Mouse (Mus musculus) hindbrain, embryonic 14.5 days (tissue): ENCODE measurements at regions not wholly inside any gene's neighbourhood (a gene's known extent, or its start where the extent isn't known, plus 50 kb on each side); places are given as distances from the start of the nearest gene placed in this dataset.

ENCODE experiments used
- ATAC-seq: fragments of 200-750 bp; cut with Nextera tagmentation; 2 replicates; pipeline ENCODE4 v1.8.0; 2017; ENCODE audit warnings: moderate number of reproducible peaks, mild to moderate bottlenecking, moderate TSS enrichment, moderate library complexity; ENCODE audit not compliant: low FRiP score
- DNase-seq: peaks from one replicate; pipeline ENCODE4 v3.0.0-alpha.2; 2015; ENCODE audit warnings: low spot score
- H3K27ac ChIP-seq: fragments of 300-500 bp; sonication (generic); 2 replicates; pipeline ENCODE4 v1.5.1; 2014; ENCODE audit warnings: mild to moderate bottlenecking, moderate library complexity
- H3K27me3 ChIP-seq: fragments of 300-500 bp; sonication (generic); 2 replicates; pipeline ENCODE4 v1.6.1; 2014; ENCODE audit warnings: mild to moderate bottlenecking, low read length, mixed read lengths; ENCODE audit not compliant: control insufficient read depth, insufficient read depth
- H3K36me3 ChIP-seq: fragments of 300-500 bp; sonication (generic); replicated peaks from 2 replicates; pipeline ENCODE4 v1.6.1; 2014; ENCODE audit not compliant: control insufficient read depth, insufficient read depth
- H3K4me1 ChIP-seq: fragments of 300-500 bp; sonication (generic); replicated peaks from 2 replicates; pipeline ENCODE4 v1.6.1; 2014; ENCODE audit warnings: antibody characterized with exemption, low read length, mixed read lengths; ENCODE audit not compliant: control insufficient read depth, insufficient read depth
- H3K4me2 ChIP-seq: fragments of 300-500 bp; sonication (generic); replicated peaks from 2 replicates; pipeline ENCODE4 v1.6.1; 2014; ENCODE audit warnings: mild to moderate bottlenecking, moderate library complexity
- H3K4me3 ChIP-seq: fragments of 300-500 bp; sonication (generic); replicated peaks from 2 replicates; pipeline ENCODE4 v1.5.1; 2014; ENCODE audit warnings: mild to moderate bottlenecking, low read length
- H3K9ac ChIP-seq: fragments of 300-500 bp; sonication (generic); 2 replicates; pipeline ENCODE4 v1.6.1; 2014
- H3K9me3 ChIP-seq: fragments of 300-500 bp; sonication (generic); 2 replicates; pipeline ENCODE4 v1.6.1; 2016; ENCODE audit warnings: low read length; ENCODE audit not compliant: control insufficient read depth
- WGBS: fragments of 180-500 bp; shearing (Covaris S2); extraction: QIAGEN DNeasy Blood & Tissue Kit; methylation state at CpG from one replicate; pipeline ENCODE4 v1.1.7; 2014; 5-methylcytosine and 5-hydroxymethylcytosine counted together

DNA sequence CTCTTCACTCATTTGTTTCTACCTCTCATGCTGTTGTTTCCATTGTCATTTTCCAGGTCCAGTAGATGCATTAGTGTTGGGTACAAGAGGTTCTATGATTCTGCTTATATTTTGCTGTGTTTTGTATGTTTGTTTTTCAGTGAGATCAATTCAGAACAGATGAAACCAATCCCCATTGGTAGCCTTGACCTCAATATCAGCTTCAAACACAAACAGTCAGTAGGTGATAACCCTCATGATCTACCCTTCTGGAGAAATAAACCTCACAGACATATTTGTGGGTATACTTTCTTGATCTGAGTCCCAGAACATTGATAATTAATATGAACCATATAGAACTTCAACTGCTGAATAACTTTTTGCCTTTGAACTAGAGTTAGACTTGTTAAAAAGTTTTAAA, 969.3 kb upstream of the Lrrc6 start:
- no peak for DNase-seq
- H3K36me3 ChIP-seq = no peaks in the 10 kb centered on the region
- H3K4me2 ChIP-seq = no peak overlapping the region
- no peak overlapping the region for H3K4me3 ChIP-seq
- ATAC-seq = no peak
- no peaks in the 10 kb centered on the region for H3K27me3 ChIP-seq
- H3K9me3 ChIP-seq = no peaks in the 10 kb centered on the region
- H3K9ac ChIP-seq = no peak overlapping the region
- H3K27ac ChIP-seq = no peak overlapping the region
- H3K4me1 ChIP-seq = no peaks in the 10 kb centered on the region

DNA sequence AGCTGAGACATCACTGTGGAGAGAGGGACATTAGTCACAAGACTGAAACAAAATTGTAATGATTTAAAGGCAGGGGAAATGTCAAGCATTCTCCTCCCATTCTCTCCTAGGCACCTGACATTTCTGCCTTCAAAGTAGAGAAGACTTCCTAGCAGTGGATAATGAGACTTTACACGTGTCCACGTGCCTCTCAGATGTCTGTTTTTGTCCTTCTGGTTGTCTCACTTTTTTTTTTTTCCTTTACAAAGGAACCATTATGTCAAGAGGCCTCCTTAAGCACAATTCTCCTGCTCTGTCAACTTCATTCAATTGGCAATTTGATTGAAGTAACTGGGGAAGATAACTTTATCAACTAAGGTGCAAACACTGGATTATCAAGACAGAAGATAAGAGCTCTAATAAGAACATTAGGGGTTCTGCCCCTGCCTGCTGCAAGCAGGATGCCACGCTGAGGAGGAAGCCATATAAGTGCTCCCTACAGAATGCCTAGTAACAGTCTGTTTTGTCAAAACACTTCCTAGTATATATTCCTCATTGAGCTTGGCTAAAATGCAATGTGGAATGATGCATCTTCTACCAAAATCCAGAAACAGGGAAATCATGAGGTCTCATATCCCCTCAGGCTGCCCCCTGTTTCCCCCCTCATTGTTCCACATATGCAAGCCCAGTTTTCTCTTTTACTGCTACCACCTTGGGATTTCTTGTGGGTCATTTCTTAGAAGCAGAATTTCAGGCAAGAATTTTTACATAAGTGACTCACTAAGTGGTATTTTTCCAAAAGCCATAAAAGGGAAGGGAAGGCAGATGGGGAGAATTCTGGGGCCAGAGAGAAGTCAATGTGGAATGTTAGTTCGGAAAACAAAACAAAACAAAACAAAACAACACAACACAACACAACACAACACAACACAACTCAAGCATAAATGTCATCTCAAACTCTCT, 967.0 kb upstream of the Lrrc6 start:
- WGBS = 44% methylated on average over 4 of the region's 4 CpGs
- no peaks in the 10 kb centered on the region for H3K27me3 ChIP-seq

DNA sequence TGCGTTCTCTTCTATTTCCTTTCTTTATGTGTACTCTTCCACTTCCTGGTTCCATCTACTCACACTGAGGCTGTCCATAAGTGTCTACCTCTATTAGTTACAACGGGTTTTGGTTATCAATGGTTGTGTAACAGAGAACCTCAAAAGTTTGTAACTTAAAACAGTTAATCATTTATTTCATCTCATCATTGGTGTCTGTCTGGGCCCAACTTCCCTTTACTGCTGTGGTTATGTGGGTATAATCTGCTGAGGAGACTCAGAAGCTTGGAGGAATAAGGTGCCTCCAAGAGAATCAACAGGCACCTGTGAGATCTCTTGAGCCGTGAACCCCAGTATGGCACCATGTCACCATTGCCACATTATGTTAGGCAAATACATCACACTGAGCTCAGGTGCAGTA, 962.2 kb upstream of the Lrrc6 start:
- H3K36me3 ChIP-seq = no peaks in the 10 kb centered on the region
- DNase-seq (no peak), ATAC-seq (no peak)
- no peak overlapping the region for H3K4me3 ChIP-seq
- H3K9me3 ChIP-seq = no peaks in the 10 kb centered on the region
- 90% methylated on average over 3 of the region's 3 CpGs for WGBS
- H3K4me2 ChIP-seq = no peak overlapping the region
- no peak overlapping the region for H3K27ac ChIP-seq
- H3K9ac ChIP-seq = no peak overlapping the region
- no peaks in the 10 kb centered on the region for H3K4me1 ChIP-seq
- H3K27me3 ChIP-seq = no peaks in the 10 kb centered on the region

More for the DNA sequence above, 967.0 kb upstream of the Lrrc6 start:
- ATAC-seq (no peak), DNase-seq (no peak)
- H3K4me3 ChIP-seq = no peak overlapping the region
- no peaks in the 10 kb centered on the region for H3K36me3 ChIP-seq
- H3K4me1 ChIP-seq = no peaks in the 10 kb centered on the region
- no peaks in the 10 kb centered on the region for H3K9me3 ChIP-seq
- H3K4me2 ChIP-seq = no peak overlapping the region
- no peak overlapping the region for H3K9ac ChIP-seq
- no peak overlapping the region for H3K27ac ChIP-seq

DNA sequence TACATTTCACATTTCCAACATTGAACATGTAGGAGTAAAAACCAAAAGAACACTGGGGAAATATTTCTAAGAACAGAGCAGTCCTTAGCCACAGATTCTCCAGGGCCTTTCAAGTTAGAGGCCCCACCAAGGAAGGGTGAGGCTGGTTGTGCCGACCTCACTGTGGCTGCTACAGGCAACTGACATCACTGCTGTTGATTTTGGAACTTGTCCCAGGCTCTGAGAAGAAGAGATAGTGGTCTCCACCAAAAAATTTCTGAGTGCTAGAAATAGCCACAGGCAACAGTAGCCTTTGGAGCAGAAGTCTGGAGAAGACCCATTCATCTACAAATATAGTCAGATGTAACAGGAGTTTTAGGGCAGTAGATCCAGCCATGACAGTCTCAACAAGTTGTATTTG, 959.7 kb upstream of the Lrrc6 start:
- Histone ChIP-seq H3K4me2 (no peak overlapping the region), H3K36me3 (no peaks in the 10 kb centered on the region), H3K27me3 (no peaks in the 10 kb centered on the region), H3K9me3 (no peaks in the 10 kb centered on the region), H3K4me3 (no peak overlapping the region), H3K4me1 (no peaks in the 10 kb centered on the region), H3K27ac (no peak overlapping the region), H3K9ac (no peak overlapping the region)
- 76% methylated on average over 1 of the region's 1 CpGs for WGBS
- no peak for DNase-seq
- no peak for ATAC-seq

DNA sequence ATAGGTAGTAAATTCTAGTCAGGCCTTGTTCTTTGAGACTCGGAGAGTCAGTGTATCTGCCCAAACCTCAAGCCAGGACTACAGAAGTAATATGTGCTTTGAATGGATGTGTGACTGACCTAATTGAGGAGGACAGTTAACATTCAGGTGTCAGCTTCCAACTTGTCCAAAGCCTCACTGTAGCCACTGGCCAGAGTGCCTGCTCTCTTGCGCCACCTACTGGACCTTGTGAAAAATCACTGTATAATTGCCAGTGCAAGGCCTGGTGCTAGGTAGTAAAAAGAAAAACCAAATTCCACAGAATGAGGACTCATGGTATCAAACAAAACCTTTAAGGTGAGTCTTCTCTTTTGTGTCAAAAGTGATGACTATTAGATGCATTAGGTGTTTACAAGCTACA, 933.6 kb upstream of the Lrrc6 start:
- 34% methylated on average over 2 of the region's 2 CpGs for whole genome bisulfite sequencing
- no peaks in the 10 kb centered on the region for H3K4me1 ChIP-seq
- ATAC-seq (no peak), DNase-seq (peak; percentile 76)
- no peak overlapping the region for H3K27ac ChIP-seq
- H3K9me3 ChIP-seq = no peaks in the 10 kb centered on the region
- H3K4me3 ChIP-seq = no peak overlapping the region
- no peak overlapping the region for H3K9ac ChIP-seq
- no peaks in the 10 kb centered on the region for H3K36me3 ChIP-seq
- H3K4me2 ChIP-seq = no peak overlapping the region
- H3K27me3 ChIP-seq = no peaks in the 10 kb centered on the region

DNA sequence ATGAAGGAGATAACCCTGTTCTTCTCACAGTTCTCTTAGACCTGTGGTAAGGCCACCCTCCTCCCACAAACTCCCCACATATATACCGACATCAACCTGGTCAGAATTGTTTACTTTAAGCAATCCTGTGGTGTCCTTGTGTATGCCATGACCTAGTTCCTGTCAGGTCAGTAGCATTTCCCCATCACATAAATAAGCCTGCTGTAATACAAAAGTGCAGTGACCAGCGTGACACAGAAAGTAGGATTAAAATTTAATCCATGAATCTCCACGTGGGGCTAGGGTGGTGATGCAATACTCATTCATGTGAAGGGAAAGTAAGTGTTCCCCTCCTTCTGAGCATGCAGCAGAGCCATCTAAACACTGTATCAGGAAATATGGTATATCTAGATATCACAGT, 923.2 kb upstream of the Lrrc6 start:
- no peaks in the 10 kb centered on the region for H3K36me3 ChIP-seq
- H3K9me3 ChIP-seq = no peaks in the 10 kb centered on the region
- no peak overlapping the region for H3K4me3 ChIP-seq
- WGBS = 85% methylated on average over 3 of the region's 3 CpGs
- H3K4me2 ChIP-seq = no peak overlapping the region
- H3K4me1 ChIP-seq = no peaks in the 10 kb centered on the region
- no peak for ATAC-seq
- no peak overlapping the region for H3K27ac ChIP-seq
- H3K27me3 ChIP-seq = no peaks in the 10 kb centered on the region
- H3K9ac ChIP-seq = no peak overlapping the region
- DNase-seq = no peak

DNA sequence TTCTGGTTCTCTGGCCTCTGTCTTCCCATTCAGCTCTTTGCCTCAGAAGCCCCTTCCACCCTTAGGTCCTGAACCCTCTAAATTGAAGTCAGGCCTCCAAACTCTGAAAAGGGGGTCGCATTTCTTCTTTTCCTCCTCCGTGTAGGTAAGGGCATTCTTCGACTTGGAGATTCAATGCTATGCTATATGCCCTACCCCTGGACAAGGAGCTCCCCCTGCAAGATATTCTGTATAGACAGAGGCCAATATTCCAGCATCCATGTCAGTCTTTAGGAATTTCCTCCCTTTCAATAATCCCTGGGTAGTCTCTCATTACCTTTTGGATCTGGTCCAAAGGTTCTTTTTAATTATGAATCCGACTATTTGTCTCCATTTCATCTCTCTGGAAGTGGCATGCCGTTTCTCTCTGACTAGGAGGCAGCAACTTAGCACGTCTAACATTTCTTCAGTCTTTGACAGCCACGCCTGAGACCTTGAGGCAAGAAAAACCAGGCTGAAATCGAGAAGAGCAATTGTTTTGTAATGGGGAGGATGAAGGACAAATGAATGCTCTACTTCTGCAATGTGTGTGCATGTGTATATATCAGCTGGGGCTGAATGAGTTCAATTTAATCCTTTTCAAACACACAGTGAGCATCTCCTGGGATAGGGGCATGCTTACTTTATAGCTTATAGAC, 921.7 kb upstream of the Lrrc6 start:
- no peaks in the 10 kb centered on the region for H3K27me3 ChIP-seq
- H3K27ac ChIP-seq = no peak overlapping the region
- H3K9ac ChIP-seq = no peak overlapping the region
- no peaks in the 10 kb centered on the region for H3K9me3 ChIP-seq
- DNase-seq (no peak), ATAC-seq (no peak)
- no peaks in the 10 kb centered on the region for H3K36me3 ChIP-seq
- WGBS = 70% methylated on average over 8 of the region's 8 CpGs
- H3K4me1 ChIP-seq = no peaks in the 10 kb centered on the region
- H3K4me3 ChIP-seq = no peak overlapping the region
- no peak overlapping the region for H3K4me2 ChIP-seq

DNA sequence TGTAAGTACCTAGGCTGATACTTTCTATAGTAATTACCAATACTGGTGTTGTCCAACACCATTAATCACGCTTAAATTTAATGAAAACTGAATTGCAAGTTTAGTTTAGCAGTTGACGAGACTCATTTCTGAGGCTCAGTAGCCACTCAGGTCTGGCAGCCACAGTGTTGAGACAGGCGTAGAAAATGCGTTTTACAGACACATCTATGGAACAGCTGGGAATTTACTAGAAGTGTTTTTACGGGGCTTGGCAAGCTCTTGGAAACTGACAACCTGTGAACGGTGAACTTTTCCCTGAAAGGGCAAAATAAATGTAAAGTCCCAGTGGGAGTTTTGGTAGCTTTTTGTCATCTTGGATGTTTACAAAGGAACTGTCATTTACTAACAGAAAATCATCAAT, 920.1 kb upstream of the Lrrc6 start:
- H3K27ac ChIP-seq = no peak overlapping the region
- no peak overlapping the region for H3K4me3 ChIP-seq
- 65% methylated on average over 6 of the region's 6 CpGs for WGBS
- H3K9ac ChIP-seq = no peak overlapping the region
- ATAC-seq (no peak), DNase-seq (no peak)
- no peaks in the 10 kb centered on the region for H3K27me3 ChIP-seq
- H3K36me3 ChIP-seq = no peaks in the 10 kb centered on the region
- no peak overlapping the region for H3K4me2 ChIP-seq
- no peaks in the 10 kb centered on the region for H3K9me3 ChIP-seq
- no peaks in the 10 kb centered on the region for H3K4me1 ChIP-seq

DNA sequence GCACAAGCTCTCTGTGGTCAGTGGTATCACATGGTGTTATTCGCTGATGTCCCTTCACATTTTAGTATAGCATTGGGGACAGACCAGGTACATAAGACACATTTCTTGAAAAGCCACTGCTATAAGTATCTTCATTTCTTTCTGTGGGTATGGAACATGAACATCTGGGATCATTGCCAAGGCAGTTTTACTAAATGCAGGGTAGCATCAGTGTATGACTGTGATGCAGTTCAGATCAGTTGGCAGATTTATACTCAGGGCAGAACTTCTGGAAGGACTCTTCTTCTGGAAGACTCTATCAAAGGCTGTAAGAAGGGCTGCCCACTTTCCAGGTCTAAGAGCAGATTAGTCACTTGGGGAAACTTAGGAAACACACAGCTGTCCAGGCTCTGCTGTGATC, 919.0 kb upstream of the Lrrc6 start:
- DNase-seq = no peak
- no peaks in the 10 kb centered on the region for H3K27me3 ChIP-seq
- ATAC-seq = no peak
- no peak overlapping the region for H3K9ac ChIP-seq
- no peak overlapping the region for H3K4me3 ChIP-seq
- no peaks in the 10 kb centered on the region for H3K4me1 ChIP-seq
- 95% methylated on average over 1 of the region's 1 CpGs for WGBS
- H3K36me3 ChIP-seq = no peaks in the 10 kb centered on the region
- H3K27ac ChIP-seq = no peak overlapping the region
- H3K4me2 ChIP-seq = no peak overlapping the region
- no peaks in the 10 kb centered on the region for H3K9me3 ChIP-seq
